Mouse (Mus musculus): ENCODE results near the gene Rabggta.

Gene Rabggta

DNA sequence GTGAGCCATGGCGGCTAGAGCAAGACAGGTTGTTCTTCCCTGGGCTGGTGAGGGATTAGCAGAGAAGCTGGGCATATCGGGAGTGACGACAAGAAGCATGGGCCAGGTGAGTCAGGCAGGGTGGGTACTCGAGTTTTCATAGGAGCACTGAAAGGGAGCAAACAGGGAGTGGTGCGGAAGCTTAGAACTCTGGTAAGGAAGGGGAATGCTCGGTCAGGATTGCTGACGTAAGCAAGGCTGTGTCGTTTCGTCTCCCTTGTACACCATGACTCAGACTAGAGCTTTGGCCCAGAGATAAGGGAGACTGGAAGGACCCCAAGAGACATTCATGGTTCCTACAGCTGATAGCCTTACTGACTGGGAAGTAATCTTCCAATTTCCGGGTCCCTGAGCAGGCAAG is 11.8 kb upstream of the Rabggta start:
- in situ Hi-C loops (cut with MboI, MseI), result no loop called here

GRCm38 (mm10) chr14:55730531-55731032 is 8.5 kb upstream of the Rabggta start:
- in situ Hi-C loops (cut with MboI, MseI), result no loop called here

DNA sequence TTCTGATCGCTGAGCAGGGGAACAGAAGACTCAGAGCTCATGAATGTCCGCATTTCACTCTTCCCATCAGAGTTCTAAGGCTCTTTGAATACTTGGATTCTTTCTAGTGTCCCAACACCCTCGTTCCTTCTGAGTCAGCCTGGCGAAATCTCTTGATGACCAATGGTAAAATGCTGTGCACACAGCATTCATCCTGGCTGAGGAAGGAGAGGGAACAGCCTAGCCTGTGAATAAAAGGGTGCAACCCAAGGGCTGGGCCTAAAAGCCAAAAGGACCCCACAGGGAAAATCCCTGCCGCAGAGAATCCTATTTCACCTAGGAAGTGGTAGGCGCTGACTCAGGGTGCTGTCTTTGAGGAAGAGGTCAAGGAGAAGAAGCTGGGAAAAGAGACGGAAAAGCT is 8.1 kb upstream of the Rabggta start:
- in situ Hi-C loops (cut with MboI, MseI), result no loop called here

DNA sequence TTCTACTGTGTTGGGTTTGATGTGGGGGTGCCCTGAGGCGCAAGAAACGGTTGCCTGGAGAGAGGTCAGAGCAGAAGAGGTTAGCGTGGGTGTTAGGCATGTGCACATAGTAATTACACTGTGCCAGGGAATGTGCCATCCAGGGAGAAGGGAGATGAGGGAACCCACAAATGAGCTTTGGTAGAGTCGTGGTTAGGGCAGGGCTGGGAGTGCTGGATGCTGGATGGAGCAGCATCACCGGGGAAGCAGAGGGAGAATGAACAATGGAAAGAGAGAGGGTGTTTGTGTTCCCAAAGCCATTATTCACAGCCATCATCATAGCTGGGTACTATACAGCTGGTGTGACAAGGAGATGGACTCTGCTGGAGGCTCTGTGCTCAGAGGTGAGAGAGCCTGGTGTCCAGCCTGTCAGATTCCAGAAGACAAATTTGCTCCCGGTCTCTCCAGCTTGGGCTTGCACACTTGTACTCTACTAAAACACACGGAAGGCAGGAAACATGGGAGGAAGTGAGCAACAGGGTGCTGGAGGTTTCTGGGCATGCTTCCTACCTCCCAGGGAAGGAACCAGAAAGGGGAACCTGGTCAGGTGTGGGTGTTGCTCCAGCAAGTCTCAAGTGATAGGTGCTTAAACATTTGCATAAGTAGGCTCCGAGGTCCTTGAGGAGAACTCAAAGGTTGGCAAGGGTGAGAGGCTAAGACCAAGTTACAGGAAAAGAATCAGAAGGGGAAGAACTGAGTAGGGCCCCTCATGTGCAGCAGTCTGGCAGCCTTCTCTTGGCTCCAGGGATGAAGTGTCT is 6.0 kb upstream of the Rabggta start:
- in situ Hi-C loops (cut with MboI, MseI), result no loop called here

DNA sequence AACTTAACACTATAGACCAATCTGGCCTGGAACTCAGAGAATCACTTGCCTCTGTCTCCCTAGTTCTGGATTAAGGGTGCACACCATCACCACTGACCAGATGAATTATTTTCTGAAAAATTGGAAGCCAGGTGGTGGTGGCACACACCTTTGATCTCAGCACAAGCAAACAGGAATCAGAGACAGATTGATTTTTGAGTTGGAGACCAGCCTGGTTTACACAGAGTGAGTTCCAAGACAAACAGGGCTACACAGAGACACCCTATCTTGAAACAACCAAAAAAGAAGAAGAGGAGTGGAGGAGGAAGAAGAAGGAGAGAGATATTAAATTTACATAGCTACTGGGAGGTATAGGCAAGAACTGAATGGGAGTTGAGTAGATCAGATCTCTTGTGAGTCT is 4.2 kb upstream of the Rabggta start:
- in situ Hi-C loops (cut with MboI, MseI), result no loop called here

DNA sequence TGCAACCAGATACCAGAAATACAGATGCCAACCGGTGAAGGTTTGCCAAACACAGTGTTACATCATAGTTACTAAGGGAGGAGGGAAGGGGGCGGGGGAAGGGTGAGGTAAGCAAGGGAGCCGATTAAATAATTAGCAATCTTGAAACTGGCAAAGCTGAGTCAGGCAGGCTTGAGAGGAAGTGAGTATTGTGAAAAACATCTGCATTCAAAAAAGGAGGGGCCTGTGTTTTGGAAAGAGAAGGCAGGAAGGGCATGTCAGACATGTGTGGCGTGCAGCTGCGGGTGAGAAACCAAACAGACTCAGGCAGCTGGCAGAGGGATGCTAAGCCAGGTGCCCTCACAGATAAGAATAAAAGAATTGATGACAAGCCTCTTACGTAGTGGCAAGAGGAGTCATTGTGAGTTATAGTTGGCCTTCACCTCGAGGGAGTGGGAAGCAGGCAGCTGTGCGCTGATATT is 2.4 kb upstream of the Rabggta start:
- in situ Hi-C loops (cut with MboI, MseI), result loop anchor here (5.0 kb wide), 1 partner anchor 42 kb away; the partner anchor contains the start of gene Tinf2

GRCm38 (mm10) chr14:55723433-55723832 is 1.4 kb upstream of the Rabggta start:
- in situ Hi-C loops (cut with MboI, MseI), result loop anchor here (5.0 kb wide), 1 partner anchor 41 kb away; the partner anchor contains the start of gene Tinf2

- in situ Hi-C loops (cut with MboI, MseI), result loop anchor here (5.0 kb wide), 1 partner anchor 40 kb away; the partner anchor contains the start of gene Tinf2
These were observed 429 bp upstream of the Rabggta start for GRCm38 (mm10) chr14:55722438-55722945.

DNA sequence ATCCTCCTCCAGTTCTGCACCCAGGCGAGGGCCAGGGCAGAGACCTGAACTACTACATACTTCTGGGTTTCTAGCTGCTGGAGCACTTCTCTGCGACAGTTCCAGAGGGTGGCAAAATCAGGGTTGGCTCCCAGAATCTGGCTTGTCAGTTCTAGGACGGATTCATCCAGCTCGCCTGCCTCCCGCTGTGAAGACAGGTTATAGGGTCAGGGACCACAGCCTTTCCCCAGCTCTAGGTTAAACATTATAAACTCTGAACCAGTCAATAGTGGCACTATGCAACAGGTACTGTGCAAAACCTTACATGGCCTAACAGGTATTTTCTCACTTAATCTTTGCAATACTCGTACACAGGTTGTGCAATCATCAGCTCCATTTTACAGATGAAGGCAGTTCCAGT is 987 bp downstream of the Rabggta start:
- in situ Hi-C loops (cut with MboI, MseI), result loop anchor here (5.0 kb wide), 1 partner anchor 39 kb away; the partner anchor contains the start of gene Tinf2

DNA sequence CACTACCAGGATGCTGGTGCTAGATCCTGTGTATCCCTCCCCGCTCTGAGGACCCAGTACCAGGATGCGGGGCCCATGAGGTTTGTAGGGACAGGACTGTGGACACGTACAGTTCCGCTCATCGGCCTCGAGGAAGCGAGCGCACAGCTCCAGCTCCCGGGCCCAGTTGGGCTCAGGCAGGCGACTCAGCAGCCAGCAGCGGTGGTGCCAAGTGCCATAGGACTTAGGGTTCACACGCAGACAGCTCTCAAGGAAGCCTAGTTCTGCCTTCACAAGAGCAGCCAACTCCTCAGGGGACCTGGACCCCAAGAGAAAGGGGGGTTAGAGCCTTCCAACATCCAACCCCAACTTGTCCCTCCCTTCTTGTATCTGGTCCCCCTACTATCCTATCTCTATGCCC is 1.4 kb downstream of the Rabggta start:
- in situ Hi-C loops (cut with MboI, MseI), result loop anchor here (5.0 kb wide), 1 partner anchor 38 kb away; the partner anchor contains the start of gene Tinf2

GRCm38 (mm10) chr14:55719737-55720136 is 2.3 kb downstream of the Rabggta start:
- in situ Hi-C loops (cut with MboI, MseI), result loop anchor here (5.0 kb wide), 1 partner anchor 37 kb away; the partner anchor contains the start of gene Tinf2

DNA sequence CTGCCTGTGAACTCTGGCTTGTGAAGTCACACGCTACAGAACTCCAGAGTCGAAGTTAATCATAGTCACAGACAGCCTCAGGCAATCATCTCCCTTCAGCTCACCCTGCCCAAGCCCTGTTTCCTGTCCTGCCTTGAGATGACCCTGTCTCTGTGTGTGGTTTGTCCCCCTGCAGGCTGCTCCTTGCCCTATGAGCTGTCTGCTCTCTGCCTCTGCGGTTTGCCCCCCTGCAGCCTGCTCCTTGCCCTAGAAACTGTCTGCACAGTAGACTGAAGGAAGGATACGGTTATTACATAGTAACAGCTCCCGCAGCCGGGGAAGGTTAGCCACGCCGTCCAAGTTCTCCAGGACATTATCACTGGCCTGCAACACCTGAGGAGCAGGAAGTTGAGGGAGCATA is 5.2 kb downstream of the Rabggta start:
- in situ Hi-C loops (cut with MboI, MseI), result no loop called here

GRCm38 (mm10) chr14:55716271-55716670 is 5.8 kb downstream of the Rabggta start:
- in situ Hi-C loops (cut with MboI, MseI), result no loop called here

DNA sequence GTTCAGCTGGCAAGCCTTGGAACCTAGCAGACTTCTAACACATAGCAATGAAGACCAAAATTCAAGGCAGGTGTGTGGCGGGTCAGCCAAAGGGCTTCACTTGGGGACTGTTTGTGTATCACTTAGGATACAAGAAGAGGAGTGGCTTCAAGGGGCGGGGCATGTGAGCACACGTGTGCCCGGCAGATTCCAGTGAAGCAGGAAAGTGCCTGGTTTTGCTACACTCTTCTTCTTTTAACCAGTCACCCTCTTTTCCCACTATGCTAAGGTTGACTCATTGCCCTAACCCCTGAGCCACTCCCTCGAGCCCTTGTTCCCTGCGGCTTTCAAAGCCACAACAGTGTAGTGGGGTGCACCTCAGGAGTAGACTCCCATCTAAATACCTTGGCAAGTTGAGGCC is 7.2 kb downstream of the Rabggta start:
- in situ Hi-C loops (cut with MboI, MseI), result no loop called here

- in situ Hi-C loops (cut with MboI, MseI), result no loop called here
These were observed 8.3 kb downstream of the Rabggta start, which contains the start of gene Tgm1 for GRCm38 (mm10) chr14:55713729-55714122. Gene Tgm1, minus strand, starts transcription at chr14:55713926.

DNA sequence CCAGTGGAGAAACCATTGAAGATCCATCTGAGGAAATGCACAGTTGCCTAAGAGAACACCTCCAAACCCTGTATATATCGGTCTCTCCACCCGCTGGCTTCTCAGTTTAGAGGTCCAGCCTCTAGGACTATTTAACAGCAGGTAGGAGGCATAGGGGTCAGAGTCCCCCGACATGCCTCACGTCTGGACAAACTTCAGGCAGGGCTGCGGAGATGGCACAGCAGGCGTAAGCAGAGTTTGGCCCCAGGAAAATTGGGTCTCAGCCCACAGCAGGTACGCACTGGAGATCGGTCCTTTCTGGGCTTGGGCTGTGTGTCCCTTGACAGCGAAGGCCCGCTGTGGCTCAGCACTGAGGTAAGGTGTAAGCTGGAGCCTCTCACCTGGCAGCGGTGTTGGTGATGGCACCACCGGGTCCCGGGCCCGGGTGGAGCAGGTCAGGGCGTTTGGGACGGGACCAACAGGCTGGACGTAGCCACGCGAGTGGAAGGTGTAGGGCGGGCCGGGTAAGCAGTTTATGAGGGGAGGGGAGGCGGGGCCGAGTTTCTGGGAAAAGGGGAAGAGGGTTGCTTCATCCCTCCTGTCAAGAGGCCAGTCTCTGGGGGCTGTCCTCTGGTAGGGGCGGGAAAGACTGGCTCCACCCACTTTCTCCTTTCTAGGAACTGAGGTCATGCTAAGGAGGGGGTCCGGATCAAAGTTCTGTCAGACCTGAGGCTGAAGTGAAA is 8.9 kb downstream of the Rabggta start:
- in situ Hi-C loops (cut with MboI, MseI), result no loop called here

DNA sequence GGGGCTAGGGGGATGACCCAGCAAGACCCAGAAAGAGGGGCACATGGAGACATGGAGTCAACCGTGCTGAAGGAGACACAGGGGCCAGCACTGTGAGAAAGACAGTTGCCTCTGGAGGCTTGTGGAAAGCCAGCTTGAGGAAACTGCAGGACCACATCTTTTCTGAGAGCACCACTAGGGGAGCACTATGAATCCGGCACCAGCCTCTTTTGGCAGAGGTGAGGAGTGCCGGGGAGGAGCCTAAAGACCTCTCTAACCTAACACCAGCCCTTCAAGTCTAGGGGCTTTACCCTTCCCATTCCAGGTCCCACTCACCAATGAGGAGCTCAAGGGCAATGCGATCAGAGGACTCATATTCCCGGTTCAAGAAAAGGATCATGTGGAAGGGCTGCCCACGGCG is 10.3 kb downstream of the Rabggta start:
- in situ Hi-C loops (cut with MboI, MseI), result no loop called here

- in situ Hi-C loops (cut with MboI, MseI), result no loop called here
These were observed 12.6 kb downstream of the Rabggta start for GRCm38 (mm10) chr14:55709509-55709908.

DNA sequence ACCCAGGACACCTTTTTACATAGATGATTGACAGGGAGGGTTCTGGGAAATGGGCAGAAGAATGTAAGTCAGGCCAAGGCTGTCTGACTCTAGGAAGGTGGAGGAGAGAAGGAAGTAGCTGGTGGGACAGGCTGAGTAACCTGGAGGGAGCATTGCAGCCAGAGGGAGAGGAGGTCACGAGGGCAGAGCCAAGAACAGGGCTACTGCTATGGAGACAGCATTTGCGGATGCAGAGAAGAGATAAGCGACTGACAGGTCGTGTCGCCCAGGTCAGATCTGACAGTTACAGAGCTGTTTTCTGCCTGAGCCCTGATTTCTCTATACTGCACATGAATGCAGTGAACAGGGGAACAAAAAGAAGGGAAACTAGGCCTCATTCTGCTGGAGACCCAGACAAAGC is 14.7 kb downstream of the Rabggta start:
- in situ Hi-C loops (cut with MboI, MseI), result no loop called here

GRCm38 (mm10) chr14:55706051-55706600 is 15.9 kb downstream of the Rabggta start:
- in situ Hi-C loops (cut with MboI, MseI), result no loop called here

- in situ Hi-C loops (cut with MboI, MseI), result no loop called here
These were observed 19.3 kb downstream of the Rabggta start for GRCm38 (mm10) chr14:55702761-55703160.

DNA sequence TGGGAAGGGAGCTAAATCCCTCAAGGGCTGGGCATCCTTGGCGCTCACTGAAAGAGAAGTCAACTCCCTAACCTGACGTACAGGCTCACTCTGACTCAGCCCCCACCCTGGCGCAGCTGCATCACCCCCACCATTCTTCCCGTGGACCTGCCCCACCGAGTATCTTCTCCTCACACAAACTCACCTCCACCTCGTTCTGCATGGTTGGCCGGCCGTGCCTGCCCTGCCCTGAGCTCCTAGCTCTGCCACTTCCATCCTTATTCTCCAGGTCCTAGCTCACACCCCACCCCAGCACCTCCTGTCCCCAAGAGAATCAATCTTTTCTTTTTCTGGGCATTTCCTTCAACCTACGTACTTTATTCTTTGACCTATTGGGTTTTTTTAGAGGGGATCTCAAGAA is 20.9 kb downstream of the Rabggta start:
- in situ Hi-C loops (cut with MboI, MseI), result no loop called here
